Mouse (Mus musculus) heart, embryonic 16.5 days (tissue): ENCODE data around the gene Cln3. TPM values are rescaled to one million over a fixed set of nuclear protein-coding genes. Genes with fewer than 3 reads are reported as not detected.

Source experiments
- ATAC-seq: fragments of 200-750 bp; cut with Nextera tagmentation; replicated peaks from 2 replicates; pipeline ENCODE4 v1.8.0; 2017; ENCODE audit warnings: moderate number of reproducible peaks; ENCODE audit not compliant: insufficient read depth, low FRiP score; ENCODE audit errors: extremely low read depth
- H3K27ac ChIP-seq: fragments of 300-500 bp; sonication (generic); 2 replicates; pipeline ENCODE4 v1.5.1; 2014; ENCODE audit warnings: mild to moderate bottlenecking, low read length, control low read depth, moderate library complexity
- H3K27me3 ChIP-seq: fragments of 300-500 bp; sonication (generic); 2 replicates; pipeline ENCODE4 v1.6.1; 2014; ENCODE audit warnings: low read length, mixed read lengths; ENCODE audit not compliant: control insufficient read depth, insufficient read depth
- H3K36me3 ChIP-seq: fragments of 300-500 bp; sonication (generic); 2 replicates; pipeline ENCODE4 v1.6.1; 2014; ENCODE audit not compliant: control insufficient read depth, insufficient read depth
- H3K4me1 ChIP-seq: fragments of 300-500 bp; sonication (generic); 2 replicates; pipeline ENCODE4 v1.6.1; 2014; ENCODE audit warnings: low read length, mixed read lengths; ENCODE audit not compliant: control insufficient read depth, insufficient read depth
- H3K4me2 ChIP-seq: fragments of 300-500 bp; sonication (generic); 2 replicates; pipeline ENCODE4 v1.6.1; 2014; ENCODE audit warnings: low read depth, mild to moderate bottlenecking, control low read depth, low read length
- H3K4me3 ChIP-seq: fragments of 300-500 bp; sonication (generic); 2 replicates; pipeline ENCODE4 v1.5.1; 2014; ENCODE audit warnings: mild to moderate bottlenecking, control low read depth, low read length
- H3K9ac ChIP-seq: fragments of 300-500 bp; sonication (generic); 2 replicates; pipeline ENCODE4 v1.6.1; 2014; ENCODE audit warnings: low read length, control low read depth
- H3K9me3 ChIP-seq: fragments of 300-500 bp; sonication (generic); replicated peaks from 2 replicates; pipeline ENCODE4 v1.6.1; 2016; ENCODE audit warnings: low read length; ENCODE audit not compliant: control insufficient read depth
- WGBS: fragments of 180-500 bp; shearing (Covaris S2); extraction: QIAGEN DNeasy Blood & Tissue Kit; methylation state at CpG from one replicate; pipeline ENCODE4 v1.1.7; 2014; 5-methylcytosine and 5-hydroxymethylcytosine counted together
- polyA plus RNA-seq: library from polyadenylated mRNA; unstranded; fragments of >200 nt; fragmentation: Nextera tagmentation; extraction: Ambion mirVana; gene quantifications from 2 replicates; pipeline ENCODE4 v1.2.1, GENCODE M21; 2015

Cln3 gene
- polyA plus RNA-seq, 1 experiment from 2014 or later, result 20.2 TPM

- 86% methylated on average over 2 of the region's 2 CpGs for WGBS
- Histone ChIP-seq H3K9me3 (no peaks in the 10 kb centered on the region), H3K27me3 (no peaks in the 10 kb centered on the region), H3K4me2 (no peak overlapping the region), H3K36me3 (peaks cover 46% of the 10 kb centered on the region), H3K4me1 (no peaks in the 10 kb centered on the region), H3K27ac (no peak overlapping the region), H3K9ac (no peak overlapping the region), H3K4me3 (no peak overlapping the region)
- no peak for ATAC-seq
Observed at GRCm38 (mm10) chr7:126545631-126546030, 40.0 kb downstream of the Cln3 start.

GRCm38 (mm10) chr7:126541661-126542060 lies 44.0 kb downstream of the Cln3 start:
- H3K27me3 ChIP-seq, result peaks cover 4% of the 10 kb centered on the region
- 68% methylated on average over 1 of the region's 1 CpGs for WGBS
- peaks cover 12% of the 10 kb centered on the region for H3K36me3 ChIP-seq
- H3K9ac ChIP-seq, result no peak overlapping the region
- H3K4me2 ChIP-seq, result no peak overlapping the region
- H3K9me3 ChIP-seq, result no peaks in the 10 kb centered on the region
- no peaks in the 10 kb centered on the region for H3K4me1 ChIP-seq
- H3K27ac ChIP-seq, result no peak overlapping the region
- no peak for ATAC-seq
- H3K4me3 ChIP-seq, result no peak overlapping the region

GRCm38 (mm10) chr7:126537820-126538585 lies 47.6 kb downstream of the Cln3 start:
- no peak for ATAC-seq
- Histone ChIP-seq H3K27me3 (peaks cover 10% of the 10 kb centered on the region), H3K36me3 (no peaks in the 10 kb centered on the region), H3K4me1 (peaks cover 3% of the 10 kb centered on the region; the same call in 1 of the 2 replicates), H3K4me2 (no peak overlapping the region), H3K9me3 (no peaks in the 10 kb centered on the region), H3K27ac (no peak overlapping the region), H3K9ac (no peak overlapping the region), H3K4me3 (no peak overlapping the region)
- WGBS, result 64% methylated on average over 5 of the region's 5 CpGs

GRCm38 (mm10) chr7:126536466-126536865 lies 49.2 kb downstream of the Cln3 start:
- no peak overlapping the region for H3K27ac ChIP-seq
- no peaks in the 10 kb centered on the region for H3K9me3 ChIP-seq
- no peak overlapping the region; the same call in 1 of the 2 replicates for H3K9ac ChIP-seq
- ATAC-seq, result no peak
- peaks cover 3% of the 10 kb centered on the region; the same call in 1 of the 2 replicates for H3K4me1 ChIP-seq
- peaks cover 10% of the 10 kb centered on the region for H3K27me3 ChIP-seq
- H3K4me2 ChIP-seq, result peak overlapping the region; percentile 89
- no peaks in the 10 kb centered on the region for H3K36me3 ChIP-seq
- 57% methylated on average over 9 of the region's 9 CpGs for WGBS
- peak overlapping the region; percentile 49 for H3K4me3 ChIP-seq

- H3K4me2 ChIP-seq, result peak overlapping the region; percentile 89
- peak overlapping the region; percentile 49 for H3K4me3 ChIP-seq
- H3K36me3 ChIP-seq, result no peaks in the 10 kb centered on the region
- ATAC-seq, result no peak; the same call in 1 of the 2 replicates
- H3K4me1 ChIP-seq, result peaks cover 3% of the 10 kb centered on the region; the same call in 1 of the 2 replicates
- 2% methylated on average over 28 of the region's 28 CpGs for WGBS
- H3K27me3 ChIP-seq, result peaks cover 10% of the 10 kb centered on the region
- no peaks in the 10 kb centered on the region for H3K9me3 ChIP-seq
- H3K27ac ChIP-seq, result no peak overlapping the region
- H3K9ac ChIP-seq, result peak overlapping the region; percentile 61
Observed at GRCm38 (mm10) chr7:126535766-126536165, 49.9 kb downstream of the Cln3 start.

- no peaks in the 10 kb centered on the region for H3K9me3 ChIP-seq
- ATAC-seq, result no peak
- H3K4me2 ChIP-seq, result no peak overlapping the region
- 58% methylated on average over 1 of the region's 1 CpGs for WGBS
- H3K36me3 ChIP-seq, result no peaks in the 10 kb centered on the region
- peaks cover 10% of the 10 kb centered on the region for H3K27me3 ChIP-seq
- H3K27ac ChIP-seq, result no peak overlapping the region
- no peak overlapping the region for H3K4me3 ChIP-seq
- no peak overlapping the region for H3K9ac ChIP-seq
- peaks cover 3% of the 10 kb centered on the region; the same call in 1 of the 2 replicates for H3K4me1 ChIP-seq
Observed at GRCm38 (mm10) chr7:126533434-126533833, 52.2 kb downstream of the Cln3 start.

GRCm38 (mm10) chr7:126528166-126528577 lies 57.4 kb downstream of the Cln3 start:
- no peaks in the 10 kb centered on the region for H3K4me1 ChIP-seq
- no peak overlapping the region for H3K9ac ChIP-seq
- no peak overlapping the region for H3K4me3 ChIP-seq
- H3K36me3 ChIP-seq, result no peaks in the 10 kb centered on the region
- ATAC-seq, result no peak
- no peak overlapping the region for H3K27ac ChIP-seq
- H3K27me3 ChIP-seq, result no peaks in the 10 kb centered on the region
- WGBS, result 16% methylated on average over 1 of the region's 1 CpGs
- H3K9me3 ChIP-seq, result no peaks in the 10 kb centered on the region
- H3K4me2 ChIP-seq, result no peak overlapping the region

- Histone ChIP-seq H3K9me3 (no peaks in the 10 kb centered on the region), H3K27ac (no peak overlapping the region), H3K4me3 (no peak overlapping the region), H3K36me3 (no peaks in the 10 kb centered on the region), H3K27me3 (no peaks in the 10 kb centered on the region), H3K9ac (no peak overlapping the region), H3K4me1 (no peaks in the 10 kb centered on the region), H3K4me2 (no peak overlapping the region)
- ATAC-seq, result no peak
- WGBS, result 70% methylated on average over 3 of the region's 3 CpGs
Observed at GRCm38 (mm10) chr7:126523316-126523715, 62.3 kb downstream of the Cln3 start.
